ENCODE assay signal across 26 mouse cellular contexts in genomic region chr12:14871336-14871910, GRCm38 (mm10).
DNase-seq lines count a peak whose midpoint lies in the region; ATAC-seq lines count a peak whose summit lies in the region.
"Had no signal": no experiment of that assay in that cellular context is flagged by ENCODE, and none has a peak within 500 bp of the region (broad histone marks: within the 10 kb centered on the region; RNA-seq: fewer than 3 reads in every experiment).

No protein-coding gene starts in this region.

- no peaks in the 10 kb centered on the region for H3K36me3 ChIP-seq in forebrain, embryonic 13.5 days (ENCODE audit: poor library complexity, severe bottlenecking)
- H3K36me3 ChIP-seq in forebrain, embryonic 12.5 days (replicated peaks) = no peaks in the 10 kb centered on the region
- no peaks in the 10 kb centered on the region for H3K36me3 ChIP-seq in midbrain, embryonic 16.5 days (ENCODE audit: control insufficient read depth, insufficient read depth, low read length)
- H3K36me3 ChIP-seq in midbrain, embryonic 13.5 days = no peaks in the 10 kb centered on the region
- H3K36me3 ChIP-seq: embryonic facial prominence, embryonic 15.5 days; heart, embryonic 13.5 days; limb, embryonic 10.5 days; neural tube, embryonic 12.5 days had no signal

- H3K27ac ChIP-seq in forebrain, embryonic 13.5 days = no peak overlapping the region
- H3K27ac ChIP-seq in forebrain, embryonic 12.5 days = no peak overlapping the region
- H3K27ac ChIP-seq in midbrain, embryonic 16.5 days (ENCODE audit: low read length) = no peak overlapping the region
- H3K27ac ChIP-seq in midbrain, embryonic 13.5 days = no peak overlapping the region
- H3K27ac ChIP-seq: embryonic facial prominence, embryonic 15.5 days; heart, embryonic 13.5 days; limb, embryonic 10.5 days; neural tube, embryonic 12.5 days had no signal

- H3K27me3 ChIP-seq in forebrain, embryonic 13.5 days = no peaks in the 10 kb centered on the region
- H3K27me3 ChIP-seq in forebrain, embryonic 12.5 days = no peaks in the 10 kb centered on the region
- no peaks in the 10 kb centered on the region for H3K27me3 ChIP-seq in midbrain, embryonic 16.5 days (ENCODE audit: control insufficient read depth, insufficient read depth, low read depth, low read length)
- H3K27me3 ChIP-seq in midbrain, embryonic 13.5 days = no peaks in the 10 kb centered on the region
- H3K27me3 ChIP-seq: embryonic facial prominence, embryonic 15.5 days; heart, embryonic 13.5 days; neural tube, embryonic 12.5 days; Patski had no signal

- DNase-seq in layer of hippocampus, adult 11-12 months (ENCODE audit: low spot score) = peak; percentile 5
- DNase-seq in layer of hippocampus, postnatal 25 days (ENCODE audit: extremely low spot score in 1 of 2, low spot score in 1 of 2) = no peak
- peak; percentile 12 for DNase-seq in mesoderm, embryonic 11.5 days (ENCODE audit: low read depth, low spot score)
- DNase-seq in heart, postnatal 36 days = no peak
- DNase-seq: adrenal gland, postnatal 10 days; cerebellum, adult 11-12 months; cerebellum, postnatal 25 days; gastrocnemius, postnatal 10 days; heart, adult 18-20 months; kidney, adult 2 months; kidney, postnatal 10 days; liver, postnatal 0 days; lung, postnatal 10 days; spleen, adult 18-20 months; thymus, adult 18-20 months had no signal

- no peak overlapping the region for H3K9ac ChIP-seq in forebrain, embryonic 13.5 days
- no peak overlapping the region for H3K9ac ChIP-seq in forebrain, embryonic 12.5 days
- no peak overlapping the region for H3K9ac ChIP-seq in midbrain, embryonic 16.5 days (ENCODE audit: low read depth, low read length)
- no peak overlapping the region for H3K9ac ChIP-seq in midbrain, embryonic 13.5 days (replicated peaks)
- H3K9ac ChIP-seq: embryonic facial prominence, embryonic 15.5 days; heart, embryonic 13.5 days; liver, postnatal 0 days; neural tube, embryonic 12.5 days had no signal

- no peak overlapping the region for H3K4me3 ChIP-seq in forebrain, embryonic 13.5 days
- no peak overlapping the region for H3K4me3 ChIP-seq in forebrain, embryonic 12.5 days (replicated peaks)
- no peak overlapping the region for H3K4me3 ChIP-seq in midbrain, embryonic 16.5 days (ENCODE audit: low read depth, low read length)
- H3K4me3 ChIP-seq in midbrain, embryonic 13.5 days (replicated peaks) = no peak overlapping the region
- H3K4me3 ChIP-seq: embryonic facial prominence, embryonic 15.5 days; heart, embryonic 13.5 days; limb, embryonic 10.5 days; neural tube, embryonic 12.5 days had no signal

- intact Hi-C loops in heart, postnatal 36 days (cut with DNase I) = no loop called here

- ATAC-seq in forebrain, embryonic 13.5 days = peak; percentile 89
- no peak for ATAC-seq in forebrain, embryonic 12.5 days (ENCODE audit: low FRiP score)
- ATAC-seq in midbrain, embryonic 16.5 days = peak; percentile 58; the same call in 1 of the 2 replicates
- no peak for ATAC-seq in midbrain, embryonic 13.5 days
- ATAC-seq: CD4-positive, CD25-positive, alpha-beta regulatory T cell, adult 4 months; inflammation-experienced regulatory T-cells, adult 6 months; liver, postnatal 0 days; Patski had no signal

- H3K4me2 ChIP-seq in forebrain, embryonic 13.5 days = no peak overlapping the region
- H3K4me2 ChIP-seq in forebrain, embryonic 12.5 days = no peak overlapping the region
- H3K4me2 ChIP-seq in midbrain, embryonic 16.5 days (ENCODE audit: low read length) = no peak overlapping the region
- H3K4me2 ChIP-seq in midbrain, embryonic 13.5 days (replicated peaks) = no peak overlapping the region
- H3K4me2 ChIP-seq: embryonic facial prominence, embryonic 15.5 days; heart, embryonic 13.5 days; neural tube, embryonic 12.5 days had no signal

- peaks cover 4% of the 10 kb centered on the region; the same call in 1 of the 2 replicates for H3K4me1 ChIP-seq in forebrain, embryonic 13.5 days
- peaks cover 3% of the 10 kb centered on the region; the same call in 1 of the 2 replicates for H3K4me1 ChIP-seq in forebrain, embryonic 12.5 days
- peaks cover 2% of the 10 kb centered on the region; the same call in 1 of the 2 replicates for H3K4me1 ChIP-seq in midbrain, embryonic 16.5 days (ENCODE audit: control insufficient read depth, insufficient read depth, low read length)
- H3K4me1 ChIP-seq in midbrain, embryonic 13.5 days (replicated peaks) = peaks cover 10% of the 10 kb centered on the region; the same call in 1 of the 2 replicates
- H3K4me1 ChIP-seq: embryonic facial prominence, embryonic 15.5 days; heart, embryonic 13.5 days; limb, embryonic 10.5 days; neural tube, embryonic 12.5 days had no signal

- 70% methylated on average over 3 of the region's 3 CpGs for WGBS in forebrain, embryonic 13.5 days
- 81% methylated on average over 3 of the region's 3 CpGs for WGBS in forebrain, embryonic 12.5 days
- 70% methylated on average over 3 of the region's 3 CpGs for WGBS in midbrain, embryonic 16.5 days
- 75% methylated on average over 3 of the region's 3 CpGs for WGBS in midbrain, embryonic 13.5 days

- H3K9me3 ChIP-seq in forebrain, embryonic 13.5 days (replicated peaks) = no peaks in the 10 kb centered on the region
- no peaks in the 10 kb centered on the region for H3K9me3 ChIP-seq in forebrain, embryonic 12.5 days
- no peaks in the 10 kb centered on the region for H3K9me3 ChIP-seq in midbrain, embryonic 16.5 days (replicated peaks; ENCODE audit: control insufficient read depth, low read length, poor library complexity, severe bottlenecking)
- no peaks in the 10 kb centered on the region for H3K9me3 ChIP-seq in midbrain, embryonic 13.5 days
- H3K9me3 ChIP-seq: embryonic facial prominence, embryonic 15.5 days; heart, embryonic 13.5 days; limb, embryonic 10.5 days; neural tube, embryonic 12.5 days had no signal

Comparison
In these comparisons a context has a peak if more than half of its experiments do, and no peak if none do; other contexts are left out.
1. ATAC-seq: peak in forebrain, embryonic 13.5 days (single experiment) and midbrain, embryonic 16.5 days (single experiment); none in forebrain, embryonic 12.5 days (single experiment) and midbrain, embryonic 13.5 days (single experiment).
2. DNase-seq: peak in layer of hippocampus, adult 11-12 months (single experiment) and mesoderm, embryonic 11.5 days (single experiment); none in layer of hippocampus, postnatal 25 days (0 of 2) and heart, postnatal 36 days (0 of 2).